Mouse (Mus musculus): ENCODE measurements around the gene Cluap1.

Cluap1 gene

DNA sequence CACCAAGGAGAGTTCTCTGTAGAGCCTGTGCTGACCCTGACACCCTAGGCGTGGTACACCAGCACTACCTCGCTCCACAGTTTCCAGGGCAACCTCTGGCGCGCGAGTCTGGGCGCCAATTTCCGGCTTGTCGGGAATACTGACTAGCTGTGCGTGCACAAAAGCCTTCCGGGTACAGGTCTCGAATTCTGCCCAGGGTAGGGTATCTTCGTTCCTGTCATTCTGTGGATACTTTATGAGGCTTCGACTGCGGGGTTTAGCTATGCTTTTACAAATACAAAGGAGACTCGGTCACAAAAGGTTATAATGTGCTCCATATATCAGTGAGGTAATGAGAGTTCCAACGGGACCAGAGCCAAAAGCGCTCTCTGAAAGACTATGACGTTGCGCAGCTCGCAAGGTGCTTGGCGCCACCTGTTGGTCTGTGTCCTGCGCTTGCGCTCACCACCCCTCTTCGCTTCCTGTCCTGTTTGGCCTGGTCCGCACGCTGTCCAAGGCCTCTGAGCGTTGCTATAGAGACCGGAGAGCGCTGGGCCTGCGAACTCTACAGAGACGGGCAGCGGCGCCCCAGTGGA is at the start of gene Cluap1, which contains the start of gene 1700037C18Rik:
Gene Cluap1, plus strand, starts transcription at position 265 of the 575 bp plus-strand sequence.
Gene 1700037C18Rik, minus strand, starts transcription at position 153 of the 575 bp plus-strand sequence.
- peak; percentile 96 for DNase-seq

- DNase-seq, result no peak
These were observed 49.3 kb upstream of the Cluap1 start for GRCm38 (mm10) chr16:3859254-3859653.

GRCm38 (mm10) chr16:3871815-3872214 is 36.8 kb upstream of the Cluap1 start:
- DNase-seq, result no peak

DNA sequence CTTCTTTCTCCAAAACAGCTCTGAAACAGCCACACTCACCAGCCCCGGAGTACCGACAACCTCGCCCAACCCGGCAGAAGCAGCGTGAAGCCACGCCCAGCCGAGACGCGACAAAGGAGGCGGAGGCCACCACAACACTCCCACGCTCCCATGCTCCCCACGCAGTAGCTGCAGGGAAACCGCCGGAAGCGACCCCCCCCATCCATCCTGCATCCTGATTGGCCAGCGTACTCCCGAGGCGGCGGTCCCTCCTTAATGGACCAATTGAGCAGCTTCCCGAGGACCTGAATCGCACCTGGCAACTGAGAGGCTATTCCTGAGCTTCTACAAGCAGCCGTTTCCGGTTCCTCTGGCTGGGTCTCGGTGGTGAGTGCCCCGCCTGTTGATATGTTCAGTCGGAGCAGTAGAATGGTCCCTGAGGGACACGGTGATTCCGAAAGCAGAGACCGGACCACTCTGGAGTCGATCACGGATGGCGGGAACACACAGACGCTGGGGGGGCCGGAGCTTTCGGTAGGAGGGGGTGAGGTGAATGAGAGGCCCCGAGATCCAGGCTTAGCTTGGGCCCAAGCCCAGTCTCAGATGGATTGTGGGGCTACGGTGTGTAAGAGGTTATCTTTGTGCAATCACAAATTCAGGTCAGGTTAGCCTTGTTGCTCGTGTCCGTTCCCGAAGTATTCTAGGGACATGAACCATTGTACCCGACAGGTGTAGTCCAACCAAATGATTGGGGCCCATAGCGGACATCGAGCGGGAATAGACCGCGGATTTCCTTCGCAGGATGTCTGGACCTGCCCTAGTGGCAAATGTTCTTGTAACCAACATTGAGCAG is 36.2 kb upstream of the Cluap1 start, which contains the start of gene Naa60:
Gene Naa60, plus strand, starts transcription at position 160 of the 832 bp plus-strand sequence.
- DNase-seq, result peak; percentile 93

DNA sequence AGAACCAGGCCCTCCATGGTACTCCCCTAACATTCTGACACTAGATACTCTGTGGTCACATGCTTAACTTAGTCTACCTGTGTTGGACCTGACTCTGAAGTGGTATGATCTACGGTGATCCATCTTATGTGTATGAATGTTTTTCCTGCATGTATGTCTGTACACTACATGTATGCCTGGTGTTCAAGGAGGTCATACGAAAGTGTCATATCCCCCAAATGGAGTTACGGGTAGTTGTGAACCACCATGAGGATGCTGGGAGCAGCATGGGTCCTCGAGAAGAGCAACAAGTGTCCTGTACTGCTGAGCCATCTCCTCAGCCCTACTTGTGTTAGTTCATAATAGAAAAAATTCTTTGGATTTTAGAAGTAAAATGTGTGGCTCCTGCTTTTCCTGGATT is 32.3 kb upstream of the Cluap1 start:
- no peak for DNase-seq

DNA sequence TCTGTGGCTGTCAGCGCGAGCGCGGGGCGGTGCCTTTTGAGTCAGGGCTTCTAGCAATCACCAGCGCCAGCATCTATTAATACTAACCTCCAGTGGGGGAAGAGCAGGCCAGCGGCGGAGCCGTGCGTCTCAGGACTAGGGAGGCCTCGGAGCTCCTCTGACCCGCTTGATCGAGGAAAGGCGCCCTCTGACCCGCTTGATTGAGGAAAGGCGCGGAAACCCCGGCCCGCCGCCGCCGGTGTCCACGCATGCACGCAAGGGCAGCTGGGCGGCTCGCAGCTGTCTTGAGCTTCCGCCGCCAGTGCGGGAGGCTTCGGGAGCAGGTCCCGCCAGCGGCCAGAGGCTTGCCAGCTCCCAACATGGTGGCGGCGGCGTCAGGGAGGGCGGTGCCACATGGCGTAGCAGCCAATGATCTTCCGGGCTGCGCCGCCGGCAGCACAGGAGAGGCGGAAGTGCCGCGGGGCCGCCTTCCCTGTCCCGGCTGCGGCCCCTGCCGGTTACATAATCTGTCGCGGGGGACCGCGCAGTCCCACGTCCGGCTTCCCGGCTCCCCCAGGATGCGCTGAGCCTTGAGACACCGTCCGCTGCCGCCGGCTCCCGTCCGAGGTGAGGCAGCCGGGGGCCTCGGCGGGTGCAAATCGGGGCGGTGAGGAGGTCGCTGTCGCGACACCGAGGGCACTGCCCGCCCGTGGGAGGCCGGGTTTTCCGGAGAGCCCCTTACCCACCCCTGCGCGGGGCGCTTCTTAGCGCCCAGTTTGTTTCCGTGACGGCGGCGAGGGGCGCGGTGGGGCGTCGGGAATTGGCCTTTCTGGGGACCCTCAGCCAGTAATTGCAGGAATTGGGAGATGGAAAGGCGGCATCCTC is 24.2 kb upstream of the Cluap1 start, which contains the start of the genes Zfp597 and Gm20695:
Gene Zfp597, minus strand, starts transcription at position 361 of the 864 bp plus-strand sequence.
Gene Gm20695, plus strand, starts transcription at position 448 of the 864 bp plus-strand sequence.
- DNase-seq, result peak; percentile 92

- peak; percentile 27 for DNase-seq
These were observed 23.4 kb upstream of the Cluap1 start for GRCm38 (mm10) chr16:3885065-3885670.

DNA sequence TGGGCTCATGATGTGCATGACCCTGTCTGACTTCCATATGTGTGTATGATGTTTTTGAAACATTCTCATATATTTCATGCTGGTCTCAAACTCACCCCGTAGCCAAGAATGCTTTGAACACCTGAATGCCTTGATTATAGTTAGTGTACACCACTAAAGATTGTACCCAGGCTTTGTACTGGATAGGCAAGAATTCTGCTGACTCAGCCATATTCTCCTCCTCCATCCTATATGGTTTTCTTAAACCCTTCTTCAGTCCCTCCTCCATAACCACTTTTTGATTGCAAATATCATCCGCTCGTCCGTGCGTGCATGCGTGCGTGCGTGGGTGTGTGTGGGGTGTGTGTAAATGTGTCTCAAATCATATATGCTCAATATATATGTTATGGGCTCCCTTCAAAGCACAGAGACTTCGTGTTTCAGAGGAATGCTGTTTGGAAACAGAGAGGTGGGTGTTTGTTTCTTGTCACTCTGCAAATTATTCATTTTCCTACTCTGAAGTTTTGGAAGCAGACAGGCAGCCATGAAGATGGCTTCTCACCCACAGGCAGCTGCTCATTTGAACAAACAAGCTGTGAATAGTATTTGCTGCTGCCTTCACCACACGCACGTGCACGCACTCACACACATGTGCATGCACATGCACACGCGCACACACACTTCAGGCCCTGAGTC is 16.8 kb upstream of the Cluap1 start:
- DNase-seq, result no peak

DNA sequence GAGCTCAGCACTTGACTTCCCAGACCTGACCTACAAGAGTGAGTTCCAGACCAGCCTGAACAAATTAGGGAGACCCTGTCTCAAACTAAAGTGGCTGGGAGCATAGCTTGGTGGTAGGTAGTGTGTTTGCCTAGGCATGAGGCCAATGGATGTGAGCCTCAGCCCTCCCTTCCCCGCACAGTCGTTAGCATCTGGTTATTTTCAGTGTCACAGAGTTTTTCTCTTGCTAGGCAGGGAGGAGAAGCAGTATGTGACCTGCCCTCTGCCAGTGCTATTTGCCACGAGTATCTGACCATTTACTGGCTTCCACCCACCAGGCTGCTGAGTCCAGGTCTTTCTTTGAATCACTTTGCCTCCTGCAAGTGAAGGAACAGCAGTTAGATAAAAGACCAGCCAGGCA is 14.9 kb upstream of the Cluap1 start:
- no peak for DNase-seq

DNA sequence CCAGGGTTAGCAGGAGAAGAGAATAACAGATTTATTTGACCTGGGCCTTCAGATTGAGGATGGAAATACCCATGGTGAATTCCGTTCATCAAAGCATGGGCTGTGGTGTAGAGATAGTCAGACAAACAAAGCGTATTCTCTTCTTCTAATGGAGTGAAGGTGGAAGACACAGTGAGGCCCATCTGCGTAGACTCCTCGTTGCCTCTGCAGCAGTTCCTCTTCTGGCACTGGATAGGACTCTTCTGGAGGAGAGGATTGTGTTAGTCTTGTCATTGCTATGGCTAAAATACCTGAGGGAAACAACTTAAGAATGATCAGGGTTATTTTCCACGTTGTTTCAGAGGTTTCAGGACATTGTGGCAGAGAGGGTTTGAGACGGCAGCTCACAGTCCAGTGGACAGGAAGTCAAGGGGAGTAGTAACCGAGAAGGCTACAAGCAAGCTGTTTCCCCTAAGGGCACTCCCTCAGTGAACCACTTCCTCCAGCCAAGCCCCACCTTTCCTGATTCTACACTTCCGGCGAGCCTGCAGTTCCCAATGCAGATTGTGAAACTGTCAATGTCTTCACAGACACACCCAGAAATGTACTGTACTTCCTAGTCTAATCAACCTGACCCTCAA is 13.3 kb upstream of the Cluap1 start:
- peak; percentile 28 for DNase-seq

DNA sequence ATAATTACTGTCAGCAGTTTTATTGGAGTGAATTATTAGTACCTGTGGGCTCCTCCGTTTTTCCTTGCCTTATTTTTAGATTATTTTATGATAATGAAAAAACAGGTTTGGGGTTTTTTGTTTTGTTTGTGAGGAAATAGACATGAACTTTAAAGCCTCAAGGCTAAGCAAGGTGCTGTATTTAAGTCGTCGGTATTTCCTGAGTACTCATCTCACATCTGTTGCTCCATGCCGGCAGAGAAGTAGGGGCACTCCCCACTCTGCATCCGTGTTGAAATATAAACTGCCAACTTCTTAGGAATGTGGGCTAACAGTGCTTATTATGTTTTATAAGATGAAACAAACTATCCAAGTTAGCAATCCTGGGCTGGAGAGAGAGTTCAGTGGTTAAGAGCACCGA is 12.6 kb upstream of the Cluap1 start:
- DNase-seq, result no peak

DNA sequence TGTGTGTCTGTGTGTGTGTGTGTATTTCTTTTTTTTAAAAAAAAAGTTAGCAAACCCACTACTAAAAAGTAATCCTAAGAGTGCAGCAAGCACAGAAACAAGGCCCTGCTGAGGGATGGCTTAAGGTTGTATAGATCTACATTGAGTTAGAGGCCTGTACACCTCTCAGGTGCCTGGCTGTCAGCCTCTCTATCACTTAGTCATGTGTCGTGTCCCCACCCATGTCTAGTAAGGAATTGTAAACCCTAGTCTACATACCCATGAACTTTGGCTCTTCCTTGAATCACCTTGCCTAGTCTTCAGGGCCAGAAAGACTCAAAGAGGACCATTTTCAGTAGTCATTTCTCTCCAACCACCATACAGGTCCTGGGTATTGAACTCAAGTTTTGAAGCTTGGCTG is 12.0 kb upstream of the Cluap1 start:
- DNase-seq, result no peak

DNA sequence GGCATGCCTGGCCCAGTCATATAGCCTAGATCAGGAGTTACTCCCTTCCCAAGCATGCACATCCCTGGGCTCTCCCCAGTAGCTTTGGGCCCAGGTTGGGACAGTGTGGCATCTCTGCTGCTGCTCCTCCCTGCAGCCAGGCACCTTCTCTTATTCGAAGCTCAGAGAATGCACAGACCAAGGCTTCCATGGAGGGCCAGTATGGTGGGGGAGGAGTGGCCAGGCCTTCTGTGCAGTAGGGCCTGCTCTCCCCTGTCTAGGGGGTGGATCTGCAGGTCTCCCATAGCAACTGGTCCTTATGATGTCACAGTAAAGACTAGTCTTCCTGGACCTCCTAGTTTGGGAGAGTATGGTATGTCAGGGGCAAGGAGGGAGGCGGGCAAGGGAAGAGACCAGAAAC is 1.1 kb upstream of the Cluap1 start:
- no peak for DNase-seq

- DNase-seq, result no peak
These were observed 517 bp downstream of the Cluap1 start for GRCm38 (mm10) chr16:3909118-3909517.

DNA sequence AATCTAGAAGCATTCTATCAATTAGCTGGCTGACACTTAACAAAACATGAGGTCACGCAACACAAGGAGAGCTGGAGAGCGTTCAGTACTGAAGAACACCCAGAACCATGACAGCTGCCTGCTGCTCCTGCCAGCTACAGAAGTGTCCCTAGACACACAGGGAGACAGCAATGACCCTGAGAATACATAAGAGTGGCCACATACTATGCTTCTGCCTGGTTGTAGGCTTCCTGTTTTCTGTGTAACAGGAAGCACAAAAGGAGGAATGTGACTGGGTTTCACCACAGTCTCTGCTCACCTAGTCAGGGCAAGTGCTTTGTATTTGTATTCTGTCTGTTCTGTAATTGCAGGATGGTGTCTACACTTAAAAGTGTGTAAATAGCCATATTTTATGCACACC is 12.2 kb downstream of the Cluap1 start:
- DNase-seq, result no peak

- no peak for DNase-seq
These were observed 14.9 kb downstream of the Cluap1 start for GRCm38 (mm10) chr16:3923515-3923914.

- no peak for DNase-seq
These were observed 15.4 kb downstream of the Cluap1 start for GRCm38 (mm10) chr16:3923966-3924365.

DNA sequence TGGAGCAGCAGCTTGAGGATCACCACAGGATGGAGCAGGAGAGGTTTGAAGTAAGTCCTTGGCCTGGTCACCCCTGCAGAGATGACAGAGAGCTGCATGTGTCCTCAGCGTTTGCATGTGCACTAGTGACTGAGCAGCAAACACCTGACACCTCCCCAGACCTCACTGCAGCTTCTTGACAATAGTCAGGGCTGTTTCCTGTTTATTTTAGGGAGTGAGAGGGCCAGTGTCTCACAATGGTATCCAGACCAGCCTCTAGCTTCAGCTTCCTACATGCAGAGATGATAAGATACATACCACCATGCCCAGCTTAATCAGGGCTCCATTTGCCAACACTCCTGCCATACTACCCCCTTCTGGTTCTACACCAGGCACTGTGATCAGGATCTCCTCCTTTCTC is 20.0 kb downstream of the Cluap1 start:
- no peak for DNase-seq

DNA sequence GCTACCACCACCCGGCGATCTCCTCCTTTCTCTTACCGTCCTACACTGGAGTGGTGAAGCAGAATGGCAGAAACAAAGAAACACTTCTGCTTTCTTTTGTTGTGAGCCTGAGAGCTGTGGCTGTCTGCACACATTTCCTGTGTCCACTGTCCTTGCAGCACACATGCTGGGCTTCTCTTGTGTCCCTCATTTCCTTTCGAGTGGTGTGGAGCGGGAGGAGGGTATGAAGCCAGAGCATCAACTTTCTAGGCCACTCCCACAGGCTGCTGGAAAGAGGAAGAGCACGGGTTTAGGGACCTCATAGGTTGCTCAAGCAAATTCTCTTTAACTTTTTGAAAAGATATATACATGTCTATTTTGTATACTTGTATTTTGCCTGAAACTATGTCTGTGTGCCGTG is 20.6 kb downstream of the Cluap1 start:
- DNase-seq, result no peak

- no peak for DNase-seq
These were observed 24.9 kb downstream of the Cluap1 start for GRCm38 (mm10) chr16:3933536-3933935.

- DNase-seq, result peak; percentile 10
These were observed 25.5 kb downstream of the Cluap1 start for GRCm38 (mm10) chr16:3934091-3934490.

- no peak for DNase-seq
These were observed 26.1 kb downstream of the Cluap1 start for GRCm38 (mm10) chr16:3934701-3935100.

Data from kidney, adult 11 months (tissue).